Mouse (Mus musculus): Measurements from ENCODE around the gene Irf2.

DNA sequence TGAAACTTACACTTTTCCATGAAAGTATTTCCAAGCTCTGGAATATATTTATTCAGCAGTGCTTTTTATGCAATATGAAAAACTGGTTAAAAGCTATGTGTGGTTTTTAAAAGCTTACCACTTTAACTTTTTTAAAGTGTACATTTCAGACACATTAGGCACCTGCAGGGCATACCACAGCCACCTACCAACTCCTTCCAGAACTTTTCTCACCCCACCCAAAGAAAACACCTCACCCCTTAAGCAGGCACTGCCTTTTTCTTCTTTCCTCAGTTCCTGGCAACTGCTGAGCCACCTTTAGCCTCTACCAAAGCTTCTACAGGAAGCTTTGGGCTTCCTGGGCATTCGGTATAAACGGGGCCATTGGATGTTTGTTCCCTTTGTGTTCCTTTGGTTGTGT lies 62.5 kb downstream of the Irf2 start:
- TF ChIP-seq POLR2A (IDR thresholded peaks at IDR 0.05; ENCODE audit: insufficient read depth, low read depth, low read length) (no peak), CTCF (IDR thresholded peaks at IDR 0.05; ENCODE audit: insufficient read depth, low read depth, low read length) (no peak)

Measured in olfactory bulb, adult 2 months (tissue).